Mouse (Mus musculus): ENCODE data around the gene Wdr82.

- TF ChIP-seq CTCF (IDR thresholded peaks at IDR 0.05; ENCODE audit: control insufficient read depth, insufficient read depth, insufficient read length), result no peak
- no peak for TF ChIP-seq USF1 (IDR thresholded peaks at IDR 0.05; ENCODE audit: low read depth)
- TF ChIP-seq MAX (IDR thresholded peaks at IDR 0.05), result no peak
Measured at GRCm38 (mm10) chr9:106141955-106142354, 28.8 kb upstream of the Wdr82 start.
